Mouse (Mus musculus) stomach, embryonic 16.5 days (tissue): Measurements from ENCODE around the gene Zfhx3. TPM values are rescaled to one million over a fixed set of nuclear protein-coding genes. Genes with fewer than 3 reads are reported as not detected.
"Not testable (repeated sequence)": the region's sequence is repeated elsewhere in the genome, so short reads cannot be mapped to it uniquely, and the experiment has no call there.

Source experiments
- ATAC-seq: fragments of 200-750 bp; cut with Nextera tagmentation; 2 replicates; pipeline ENCODE4 v1.8.0; 2017; ENCODE audit warnings: moderate number of reproducible peaks, moderate TSS enrichment; ENCODE audit not compliant: insufficient read depth, low FRiP score
- H3K27ac ChIP-seq: fragments of 300-500 bp; sonication (generic); 2 replicates; pipeline ENCODE4 v1.5.1; 2014; ENCODE audit warnings: low read length
- H3K27me3 ChIP-seq: fragments of 300-500 bp; sonication (generic); 2 replicates; pipeline ENCODE4 v1.6.1; 2014; ENCODE audit warnings: low read length, control low read depth, mixed read lengths; ENCODE audit not compliant: control insufficient read depth, insufficient read depth
- H3K36me3 ChIP-seq: fragments of 300-500 bp; sonication (generic); 2 replicates; pipeline ENCODE4 v1.6.1; 2014; ENCODE audit warnings: low read length; ENCODE audit not compliant: control insufficient read depth, insufficient read depth
- H3K4me1 ChIP-seq: fragments of 300-500 bp; sonication (generic); 2 replicates; pipeline ENCODE4 v1.6.1; 2014; ENCODE audit warnings: low read length, control low read depth, mixed read lengths; ENCODE audit not compliant: control insufficient read depth, insufficient read depth
- H3K4me2 ChIP-seq: fragments of 300-500 bp; sonication (generic); 2 replicates; pipeline ENCODE4 v1.6.1; 2014; ENCODE audit warnings: low read depth, low read length, mixed read lengths
- H3K4me3 ChIP-seq: fragments of 300-500 bp; sonication (generic); replicated peaks from 2 replicates; pipeline ENCODE4 v1.5.1; 2014; ENCODE audit warnings: mild to moderate bottlenecking, low read length
- H3K9ac ChIP-seq: fragments of 300-500 bp; sonication (generic); 2 replicates; pipeline ENCODE4 v1.6.1; 2014; ENCODE audit warnings: low read length
- H3K9me3 ChIP-seq: fragments of 300-500 bp; sonication (generic); replicated peaks from 2 replicates; pipeline ENCODE4 v1.6.1; 2016; ENCODE audit warnings: low read length, control low read depth; ENCODE audit not compliant: control insufficient read depth
- WGBS: fragments of 180-500 bp; shearing (Covaris S2); extraction: QIAGEN DNeasy Blood & Tissue Kit; methylation state at CpG from one replicate; pipeline ENCODE4 v1.1.7; 2014; 5-methylcytosine and 5-hydroxymethylcytosine counted together
- polyA plus RNA-seq: library from polyadenylated mRNA; unstranded; fragments of >200 nt; fragmentation: Nextera tagmentation; extraction: Ambion mirVana; gene quantifications from 2 replicates; pipeline ENCODE4 v1.2.1, GENCODE M21; 2015

Zfhx3 gene
- polyA plus RNA-seq: 9.3 and 10.9 TPM in 2 replicates

GRCm38 (mm10) chr8:107941922-107942694, at the start of gene Zfhx3:
Gene Zfhx3 (plus strand): TSS chr8:107942644.
- peaks cover 5% of the 10 kb centered on the region for H3K27me3 ChIP-seq
- H3K4me2 ChIP-seq: peak within 1 kb of the TSS; percentile 54
- no peak for ATAC-seq
- H3K36me3 ChIP-seq: no peaks in the 10 kb centered on the region
- H3K9me3 ChIP-seq: no peaks in the 10 kb centered on the region
- no peak within 1 kb of the TSS for H3K27ac ChIP-seq
- 23% methylated on average over 11 of the region's 11 CpGs for WGBS
- peak within 1 kb of the TSS; percentile 19 for H3K4me3 ChIP-seq
- peaks cover 16% of the 10 kb centered on the region for H3K4me1 ChIP-seq
- peak within 1 kb of the TSS; percentile 43; the same call in 1 of the 2 replicates for H3K9ac ChIP-seq

- no peak overlapping the region for H3K27ac ChIP-seq
- no peaks in the 10 kb centered on the region for H3K27me3 ChIP-seq
- H3K4me2 ChIP-seq: no peak overlapping the region
- ATAC-seq: no peak
- 89% methylated on average over 12 of the region's 12 CpGs for WGBS
- H3K9me3 ChIP-seq: no peaks in the 10 kb centered on the region
- no peak overlapping the region for H3K9ac ChIP-seq
- no peak overlapping the region for H3K4me3 ChIP-seq
- no peaks in the 10 kb centered on the region for H3K36me3 ChIP-seq
- no peaks in the 10 kb centered on the region for H3K4me1 ChIP-seq
Measured at GRCm38 (mm10) chr8:107918984-107919383, 23.5 kb upstream of the Zfhx3 start.

- H3K27me3 ChIP-seq: no peaks in the 10 kb centered on the region
- H3K9ac ChIP-seq: no peak overlapping the region
- ATAC-seq: no peak
- 77% methylated on average over 15 of the region's 15 CpGs for WGBS
- no peaks in the 10 kb centered on the region for H3K9me3 ChIP-seq
- H3K4me1 ChIP-seq: no peaks in the 10 kb centered on the region
- H3K4me3 ChIP-seq: no peak overlapping the region
- H3K4me2 ChIP-seq: no peak overlapping the region
- no peak overlapping the region for H3K27ac ChIP-seq
- H3K36me3 ChIP-seq: no peaks in the 10 kb centered on the region
Measured at GRCm38 (mm10) chr8:107926149-107926548, 16.3 kb upstream of the Zfhx3 start.

GRCm38 (mm10) chr8:107936725-107937124, 5.7 kb upstream of the Zfhx3 start:
- no peak overlapping the region for H3K4me2 ChIP-seq

GRCm38 (mm10) chr8:107938231-107938630, 4.2 kb upstream of the Zfhx3 start:
- H3K9me3 ChIP-seq, H3K27ac ChIP-seq, H3K4me2 ChIP-seq, H3K27me3 ChIP-seq, H3K4me3 ChIP-seq, H3K9ac ChIP-seq, H3K36me3 ChIP-seq, ATAC-seq, H3K4me1 ChIP-seq: not testable (repeated sequence)
- WGBS: 90% methylated on average over 5 of the region's 5 CpGs

More at GRCm38 (mm10) chr8:107936725-107937124, 5.7 kb upstream of the Zfhx3 start:
- Histone ChIP-seq H3K9me3 (no peaks in the 10 kb centered on the region), H3K9ac (no peak overlapping the region), H3K27me3 (no peaks in the 10 kb centered on the region), H3K4me3 (no peak overlapping the region), H3K27ac (no peak overlapping the region), H3K36me3 (no peaks in the 10 kb centered on the region), H3K4me1 (no peaks in the 10 kb centered on the region)
- 93% methylated on average over 4 of the region's 4 CpGs for WGBS
- no peak for ATAC-seq

- Histone ChIP-seq H3K4me1 (peaks cover 16% of the 10 kb centered on the region), H3K4me2 (no peak overlapping the region), H3K27me3 (peaks cover 5% of the 10 kb centered on the region), H3K4me3 (no peak overlapping the region), H3K9ac (no peak overlapping the region), H3K9me3 (no peaks in the 10 kb centered on the region), H3K36me3 (no peaks in the 10 kb centered on the region), H3K27ac (no peak overlapping the region)
- no peak for ATAC-seq
- 79% methylated on average over 8 of the region's 8 CpGs for WGBS
Measured at GRCm38 (mm10) chr8:107940181-107940580, 2.3 kb upstream of the Zfhx3 start.

GRCm38 (mm10) chr8:107942752-107943510, 487 bp downstream of the Zfhx3 start:
- under 1% methylated on average over 16 of the region's 17 CpGs for WGBS
- H3K4me2 ChIP-seq: peak overlapping the region; percentile 54
- H3K27ac ChIP-seq: no peak overlapping the region
- H3K4me3 ChIP-seq: peak overlapping the region; percentile 19
- peaks cover 16% of the 10 kb centered on the region for H3K4me1 ChIP-seq
- no peaks in the 10 kb centered on the region for H3K9me3 ChIP-seq
- H3K27me3 ChIP-seq: peaks cover 5% of the 10 kb centered on the region
- no peaks in the 10 kb centered on the region for H3K36me3 ChIP-seq
- H3K9ac ChIP-seq: peak overlapping the region; percentile 43; the same call in 1 of the 2 replicates
- ATAC-seq: peak; percentile 44; the same call in 1 of the 2 replicates

GRCm38 (mm10) chr8:107943550-107944348, 1.3 kb downstream of the Zfhx3 start:
- H3K4me2 ChIP-seq: peak overlapping the region; percentile 54
- no peak overlapping the region for H3K9ac ChIP-seq
- no peak for ATAC-seq
- no peak overlapping the region for H3K4me3 ChIP-seq
- H3K36me3 ChIP-seq: no peaks in the 10 kb centered on the region
- H3K9me3 ChIP-seq: no peaks in the 10 kb centered on the region
- peaks cover 16% of the 10 kb centered on the region for H3K4me1 ChIP-seq
- peaks cover 5% of the 10 kb centered on the region for H3K27me3 ChIP-seq
- H3K27ac ChIP-seq: no peak overlapping the region
- WGBS: 17% methylated on average over 10 of the region's 10 CpGs
